Mouse (Mus musculus): ENCODE measurements around the gene Hoxa4. TPM values are rescaled to one million over a fixed set of nuclear protein-coding genes. Genes with fewer than 3 reads are reported as not detected.

Hoxa4 gene
- polyA plus RNA-seq, 1 experiment from 2014 or later: 1.6 TPM

DNA sequence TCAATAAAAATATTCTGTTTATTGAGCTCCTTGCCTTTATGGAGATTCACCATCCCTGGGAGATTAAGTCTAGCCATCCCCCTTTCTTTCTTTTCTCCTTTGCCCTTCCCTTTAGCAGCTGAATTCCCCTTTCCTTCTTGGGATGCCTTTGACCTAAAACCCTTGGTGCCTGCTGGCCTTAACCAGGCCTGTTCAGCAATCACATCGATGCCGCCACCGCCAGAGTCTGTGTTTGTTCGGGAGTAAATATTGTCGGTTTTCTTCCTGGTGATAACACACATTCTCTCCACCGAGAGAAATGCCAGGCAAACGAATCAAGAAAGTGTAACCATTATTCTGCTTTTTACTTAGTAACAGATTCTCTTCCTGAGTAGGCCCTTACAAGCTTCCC is 46.6 kb upstream of the Hoxa4 start:
- Histone ChIP-seq H3K9ac (ENCODE audit: low read depth, low read length) (peak overlapping the region; percentile 98), H3K36me3 (ENCODE audit: insufficient read depth, low read length) (no peaks in the 10 kb centered on the region), H3K4me1 (replicated peaks; ENCODE audit: insufficient read depth, low read length) (peaks cover 13% of the 10 kb centered on the region), H3K27me3 (ENCODE audit: insufficient read depth, low read length) (no peaks in the 10 kb centered on the region), H3K27ac (peak overlapping the region; percentile 55; the same call in 1 of the 2 replicates), H3K4me3 (replicated peaks; ENCODE audit: low read depth, low read length) (peak overlapping the region; percentile 85), H3K9me3 (replicated peaks; ENCODE audit: low read length) (no peaks in the 10 kb centered on the region), H3K4me2 (ENCODE audit: low read length) (peak overlapping the region; percentile 92)
- TF ChIP-seq CTCF (IDR thresholded peaks at IDR 0.05; ENCODE audit: low read depth): no peak
- DNase-seq (ENCODE audit: low spot score) (no peak), ATAC-seq (replicated peaks; ENCODE audit: low FRiP score, low read depth) (no peak)
- WGBS: 11% methylated on average over 7 of the region's 7 CpGs

DNA sequence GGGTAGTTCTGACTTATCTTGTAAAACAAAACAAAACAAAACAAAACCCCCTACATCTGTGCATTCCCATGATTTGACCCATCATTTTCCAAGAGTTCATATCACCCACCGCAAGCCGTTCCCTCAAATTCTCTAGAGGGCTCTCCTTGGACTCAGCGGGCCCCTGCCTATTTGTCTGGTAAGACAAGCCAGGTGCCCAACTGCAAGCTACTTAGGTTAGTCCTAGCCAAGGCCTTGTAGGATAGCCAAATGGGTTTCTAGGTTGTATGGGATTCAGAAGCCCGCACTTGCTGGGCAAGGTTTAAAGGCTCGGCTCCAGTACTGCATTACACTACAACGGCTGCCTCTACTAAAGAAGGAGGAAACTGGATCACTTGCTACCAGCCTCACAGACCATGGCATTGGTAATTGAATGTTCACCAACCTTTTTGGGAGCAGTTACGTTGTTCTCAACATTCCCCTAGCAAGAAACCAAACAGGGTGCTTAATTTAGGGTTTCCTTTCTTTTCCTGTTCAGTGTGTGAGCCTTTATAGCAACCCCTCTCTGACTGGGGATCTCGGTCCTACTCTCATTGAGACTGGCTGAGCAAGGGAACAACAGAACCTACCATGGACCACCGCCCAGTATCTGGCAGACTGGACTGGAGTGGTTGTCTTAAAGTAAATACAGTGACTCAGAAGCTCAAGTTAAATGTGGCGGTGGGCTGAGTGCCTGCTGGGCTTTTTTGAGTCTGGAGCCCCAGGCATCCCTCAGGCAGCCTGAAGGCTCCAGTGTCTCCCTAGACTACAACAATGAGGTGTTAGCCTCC is 46.0 kb upstream of the Hoxa4 start:
- Histone ChIP-seq H3K4me1 (replicated peaks; ENCODE audit: insufficient read depth, low read length) (peaks cover 13% of the 10 kb centered on the region), H3K4me3 (replicated peaks; ENCODE audit: low read depth, low read length) (peak overlapping the region; percentile 85), H3K36me3 (ENCODE audit: insufficient read depth, low read length) (no peaks in the 10 kb centered on the region), H3K4me2 (ENCODE audit: low read length) (peak overlapping the region; percentile 92), H3K27ac (peak overlapping the region; percentile 55), H3K27me3 (ENCODE audit: insufficient read depth, low read length) (no peaks in the 10 kb centered on the region), H3K9me3 (replicated peaks; ENCODE audit: low read length) (no peaks in the 10 kb centered on the region), H3K9ac (ENCODE audit: low read depth, low read length) (peak overlapping the region; percentile 98)
- WGBS: 19% methylated on average over 10 of the region's 10 CpGs
- ATAC-seq (replicated peaks; ENCODE audit: low FRiP score, low read depth) (no peak), DNase-seq (ENCODE audit: low spot score) (peak; percentile 57)
- TF ChIP-seq CTCF (IDR thresholded peaks at IDR 0.05; ENCODE audit: low read depth): no peak

DNA sequence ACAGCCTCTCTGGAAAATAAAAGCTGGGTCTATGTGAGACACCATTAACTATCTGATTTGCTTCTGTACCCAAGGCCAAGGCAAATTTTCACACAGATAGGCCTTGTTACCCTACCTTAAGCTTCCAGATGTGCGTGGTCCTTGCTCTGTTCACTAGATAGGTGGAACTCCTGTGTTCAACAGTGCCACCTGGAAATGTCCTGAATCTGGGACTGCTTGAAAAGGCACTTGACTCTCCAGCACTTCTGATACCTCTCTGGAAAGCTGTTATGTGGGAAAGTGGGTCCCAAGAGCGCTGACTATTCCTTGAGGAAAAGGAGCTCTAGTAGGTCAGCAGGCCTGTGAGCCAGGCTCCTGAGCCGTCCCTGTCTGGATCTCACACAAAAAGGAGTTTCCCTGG is 45.3 kb upstream of the Hoxa4 start:
- WGBS: 27% methylated on average over 3 of the region's 3 CpGs
- DNase-seq (ENCODE audit: low spot score) (no peak), ATAC-seq (replicated peaks; ENCODE audit: low FRiP score, low read depth) (no peak)
- Histone ChIP-seq H3K36me3 (ENCODE audit: insufficient read depth, low read length) (no peaks in the 10 kb centered on the region), H3K4me1 (replicated peaks; ENCODE audit: insufficient read depth, low read length) (peaks cover 13% of the 10 kb centered on the region), H3K9ac (ENCODE audit: low read depth, low read length) (peak overlapping the region; percentile 98), H3K27me3 (ENCODE audit: insufficient read depth, low read length) (no peaks in the 10 kb centered on the region), H3K4me2 (ENCODE audit: low read length) (peak overlapping the region; percentile 92), H3K4me3 (replicated peaks; ENCODE audit: low read depth, low read length) (peak overlapping the region; percentile 85), H3K9me3 (replicated peaks; ENCODE audit: low read length) (no peaks in the 10 kb centered on the region), H3K27ac (peak overlapping the region; percentile 55; the same call in 1 of the 2 replicates)
- no peak for TF ChIP-seq CTCF (IDR thresholded peaks at IDR 0.05; ENCODE audit: low read depth)

DNA sequence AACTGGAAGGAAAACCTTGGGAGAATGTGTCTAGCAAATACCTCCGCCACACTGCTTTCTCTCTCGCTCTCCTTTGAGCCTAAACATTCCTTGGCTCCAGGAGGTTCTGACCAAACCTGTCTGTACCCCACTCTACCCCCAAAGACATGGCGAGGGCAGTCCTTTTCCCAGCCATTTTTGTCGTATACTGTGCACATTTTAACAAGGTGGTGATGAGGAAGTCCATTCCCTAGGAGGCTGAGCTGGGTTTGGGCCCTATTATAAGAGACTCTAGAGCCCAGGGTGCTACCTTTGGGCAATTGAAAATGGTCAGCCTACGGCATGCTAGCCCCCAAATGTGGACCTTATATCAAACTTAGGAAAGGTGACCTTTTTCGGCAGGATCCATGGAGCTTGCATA is 44.3 kb upstream of the Hoxa4 start:
- Histone ChIP-seq H3K9me3 (replicated peaks; ENCODE audit: low read length) (no peaks in the 10 kb centered on the region), H3K27ac (peak overlapping the region; percentile 97), H3K4me2 (ENCODE audit: low read length) (peak overlapping the region; percentile 92), H3K4me3 (replicated peaks; ENCODE audit: low read depth, low read length) (peak overlapping the region; percentile 85), H3K27me3 (ENCODE audit: insufficient read depth, low read length) (no peaks in the 10 kb centered on the region), H3K36me3 (ENCODE audit: insufficient read depth, low read length) (no peaks in the 10 kb centered on the region), H3K9ac (ENCODE audit: low read depth, low read length) (peak overlapping the region; percentile 98; the same call in 1 of the 2 replicates), H3K4me1 (replicated peaks; ENCODE audit: insufficient read depth, low read length) (peaks cover 5% of the 10 kb centered on the region)
- WGBS: 30% methylated on average over 6 of the region's 6 CpGs
- ATAC-seq (replicated peaks; ENCODE audit: low FRiP score, low read depth): no peak
- no peak for TF ChIP-seq CTCF (IDR thresholded peaks at IDR 0.05; ENCODE audit: low read depth)
- DNase-seq (ENCODE audit: low spot score): no peak

DNA sequence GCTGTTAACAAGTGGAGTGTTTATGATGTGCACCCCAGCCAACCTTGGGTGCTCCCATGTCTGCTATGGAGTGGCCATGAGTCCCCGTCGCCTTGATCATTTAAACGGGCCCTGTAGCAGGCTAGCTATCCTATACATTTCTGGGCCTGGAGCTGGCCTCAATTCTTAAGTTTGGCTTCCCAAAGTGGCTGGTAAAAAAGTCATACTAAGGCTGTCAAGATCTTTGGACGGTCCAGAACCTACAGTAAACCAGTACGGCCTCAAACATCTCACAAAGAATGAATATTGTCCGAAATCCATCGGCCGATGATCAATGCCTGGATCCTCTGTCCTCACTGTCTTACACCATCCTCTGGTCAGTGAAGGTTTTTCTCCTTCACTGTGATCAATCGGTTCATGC is 43.7 kb upstream of the Hoxa4 start:
- Histone ChIP-seq H3K27me3 (ENCODE audit: insufficient read depth, low read length) (no peaks in the 10 kb centered on the region), H3K4me1 (replicated peaks; ENCODE audit: insufficient read depth, low read length) (peaks cover 4% of the 10 kb centered on the region; the same call in 1 of the 2 replicates), H3K9me3 (replicated peaks; ENCODE audit: low read length) (no peaks in the 10 kb centered on the region), H3K36me3 (ENCODE audit: insufficient read depth, low read length) (no peaks in the 10 kb centered on the region), H3K4me2 (ENCODE audit: low read length) (peak overlapping the region; percentile 92), H3K9ac (ENCODE audit: low read depth, low read length) (peak overlapping the region; percentile 98), H3K4me3 (replicated peaks; ENCODE audit: low read depth, low read length) (peak overlapping the region; percentile 85), H3K27ac (peak overlapping the region; percentile 97)
- WGBS: 23% methylated on average over 9 of the region's 9 CpGs
- DNase-seq (ENCODE audit: low spot score): no peak
- no peak for ATAC-seq (replicated peaks; ENCODE audit: low FRiP score, low read depth)
- no peak for TF ChIP-seq CTCF (IDR thresholded peaks at IDR 0.05; ENCODE audit: low read depth)

DNA sequence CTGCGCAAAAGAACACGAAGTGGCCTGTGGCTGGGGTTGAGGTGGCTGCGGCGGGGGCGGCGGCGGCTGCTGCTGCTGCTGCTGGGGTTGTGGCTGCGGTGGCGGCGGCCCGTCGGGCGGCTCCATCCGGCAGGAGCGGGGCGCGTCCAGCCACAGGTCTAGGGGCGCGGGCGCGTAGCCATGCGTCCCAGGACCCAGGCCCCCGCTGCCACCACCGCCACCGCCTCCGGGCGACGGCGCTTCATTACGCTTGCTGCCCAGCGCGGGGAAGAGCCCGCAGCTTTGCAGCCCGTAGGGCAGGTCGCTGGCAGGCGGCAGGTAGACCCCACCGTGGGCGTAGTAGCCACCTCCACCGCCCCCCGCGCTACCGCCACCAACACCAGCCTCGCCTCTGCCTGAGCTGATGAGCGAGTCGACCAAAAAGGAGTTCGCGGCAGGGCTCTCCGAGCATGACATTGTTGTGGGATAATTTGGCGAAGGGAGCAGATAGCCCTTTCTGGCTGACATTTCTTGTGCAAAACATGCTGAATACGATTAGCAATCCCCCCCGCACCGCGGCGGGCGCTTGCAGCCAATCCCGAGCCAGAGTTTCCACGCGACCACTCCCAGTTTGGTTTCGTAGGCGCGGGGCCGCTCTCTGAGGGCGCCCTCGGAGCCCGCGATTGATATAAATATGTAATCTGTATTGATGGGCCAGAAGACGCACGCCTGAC is 43.0 kb upstream of the Hoxa4 start:
- TF ChIP-seq CTCF (IDR thresholded peaks at IDR 0.05; ENCODE audit: low read depth): no peak
- Histone ChIP-seq H3K4me1 (replicated peaks; ENCODE audit: insufficient read depth, low read length) (peaks cover 4% of the 10 kb centered on the region; the same call in 1 of the 2 replicates), H3K9me3 (replicated peaks; ENCODE audit: low read length) (no peaks in the 10 kb centered on the region), H3K9ac (ENCODE audit: low read depth, low read length) (peak overlapping the region; percentile 98), H3K27me3 (ENCODE audit: insufficient read depth, low read length) (no peaks in the 10 kb centered on the region), H3K36me3 (ENCODE audit: insufficient read depth, low read length) (no peaks in the 10 kb centered on the region; the same call in 1 of the 2 replicates), H3K4me3 (replicated peaks; ENCODE audit: low read depth, low read length) (peak overlapping the region; percentile 85), H3K4me2 (ENCODE audit: low read length) (peak overlapping the region; percentile 92), H3K27ac (peak overlapping the region; percentile 97)
- peak; percentile 93 for DNase-seq (ENCODE audit: low spot score)
- ATAC-seq (replicated peaks; ENCODE audit: low FRiP score, low read depth): peak; percentile 22
- WGBS: under 1% methylated on average over 63 of the region's 68 CpGs
